ENCODE assay signal across 13 mouse cellular contexts in the genomic region with DNA sequence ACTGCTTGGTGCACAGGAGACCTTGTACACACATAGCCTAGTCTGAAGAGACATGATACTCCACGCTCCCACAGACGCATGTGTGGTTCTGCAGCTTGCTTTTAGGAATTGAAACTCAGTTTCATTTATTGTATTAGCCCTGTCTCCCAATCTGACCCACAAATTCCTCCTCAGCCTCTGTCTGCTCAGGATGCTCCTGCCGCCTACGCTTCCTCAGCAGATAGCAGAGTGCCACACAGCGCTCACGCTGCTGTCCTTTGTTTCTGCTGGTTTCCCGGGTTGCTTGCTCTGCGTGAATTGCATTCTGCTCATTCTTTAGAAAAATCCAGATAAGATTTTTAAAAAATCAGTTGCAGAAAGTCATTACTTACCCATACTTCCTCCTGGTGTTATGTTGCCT.
DNase-seq lines count a peak whose midpoint lies in the region; ATAC-seq and TF ChIP-seq lines count a peak whose summit lies in the region.
"Had no signal": no experiment of that assay in that cellular context is flagged by ENCODE, and none has a peak within 500 bp of the region (broad histone marks: within the 10 kb centered on the region; RNA-seq: fewer than 3 reads in every experiment).

No protein-coding gene starts in this region.

- H3K9ac ChIP-seq in hindbrain, embryonic 16.5 days (ENCODE audit: low read depth, low read length), result no peak overlapping the region
- H3K9ac ChIP-seq: liver, embryonic 15.5 days had no signal

- H3K27me3 ChIP-seq in hindbrain, embryonic 16.5 days (replicated peaks; ENCODE audit: control insufficient read depth, insufficient read depth, low read length), result no peaks in the 10 kb centered on the region
- H3K27me3 ChIP-seq: liver, embryonic 15.5 days had no signal

- H3K4me1 ChIP-seq in hindbrain, embryonic 16.5 days (ENCODE audit: control insufficient read depth, insufficient read depth, low read depth, low read length), result peaks cover 36% of the 10 kb centered on the region
- H3K4me1 ChIP-seq: liver, embryonic 15.5 days had no signal

- H3K4me2 ChIP-seq in hindbrain, embryonic 16.5 days (ENCODE audit: low read length), result no peak overlapping the region
- H3K4me2 ChIP-seq: liver, embryonic 15.5 days had no signal

- intact Hi-C loops in left cerebral cortex, adult 2 months (cut with DNase I), result no loop called here
- intact Hi-C loops in left cerebral cortex, postnatal 36 days (cut with DNase I), result loop anchor here (5.0 kb wide), 1 partner anchor 114 kb away; no protein-coding TSS in a partner anchor

- no peaks in the 10 kb centered on the region for H3K36me3 ChIP-seq in hindbrain, embryonic 16.5 days (ENCODE audit: control insufficient read depth, insufficient read depth, low read length)
- H3K36me3 ChIP-seq: liver, embryonic 15.5 days had no signal

- no peak overlapping the region for H3K4me3 ChIP-seq in left cerebral cortex, adult 2 months
- H3K4me3 ChIP-seq in hindbrain, embryonic 16.5 days (ENCODE audit: low read length), result no peak overlapping the region
- H3K4me3 ChIP-seq: liver, embryonic 15.5 days had no signal

- DNase-seq in cerebellum, adult 11-12 months, result peak; percentile 51
- no peak for DNase-seq in cerebellum, postnatal 4 days (ENCODE audit: low spot score in 2 of 2)
- peak in 1 of 2 experiments; percentile 25 for DNase-seq in left cerebral cortex, adult 2 months (ENCODE audit: extremely low spot score in 1 of 2, low spot score in 2 of 2)
- no peak for DNase-seq in left cerebral cortex, postnatal 36 days (ENCODE audit: low spot score in 2 of 2)
- DNase-seq in testis, postnatal 10 days (ENCODE audit: low spot score), result peak; percentile 43
- DNase-seq in spleen, adult 18-20 months, result no peak
- DNase-seq in lung, postnatal 36 days, result no peak
- DNase-seq: heart, postnatal 36 days; kidney, adult 9 months; layer of hippocampus, adult 9-11 months; left cerebral cortex, postnatal 4 days had no signal

- no peak for TF ChIP-seq CTCF in left cerebral cortex, adult 2 months (IDR thresholded peaks at IDR 0.05)

- peak overlapping the region; percentile 13; the same call in 1 of the 2 replicates for H3K27ac ChIP-seq in left cerebral cortex, adult 2 months
- peak overlapping the region; percentile 13 for H3K27ac ChIP-seq in hindbrain, embryonic 16.5 days (ENCODE audit: low read depth, low read length)
- H3K27ac ChIP-seq: liver, embryonic 15.5 days had no signal

- WGBS in hindbrain, embryonic 16.5 days, result 19% methylated on average over 8 of the region's 8 CpGs

- H3K9me3 ChIP-seq in hindbrain, embryonic 16.5 days (ENCODE audit: control insufficient read depth, low read length), result no peaks in the 10 kb centered on the region
- H3K9me3 ChIP-seq: liver, embryonic 15.5 days had no signal

- peak; percentile 67 for ATAC-seq in hindbrain, embryonic 16.5 days

Comparison
In these comparisons a context has a peak if more than half of its experiments do, and no peak if none do; other contexts are left out.
1. DNase-seq: peak in cerebellum, adult 11-12 months (single experiment) and testis, postnatal 10 days (single experiment); none in cerebellum, postnatal 4 days (0 of 2), left cerebral cortex, postnatal 36 days (0 of 2), spleen, adult 18-20 months (0 of 2) and lung, postnatal 36 days (single experiment).